Mouse (Mus musculus): ENCODE measurements around the gene Zcchc7. TPM values are rescaled to one million over a fixed set of nuclear protein-coding genes. Genes with fewer than 3 reads are reported as not detected.
"Not testable (repeated sequence)": the region's sequence is repeated elsewhere in the genome, so short reads cannot be mapped to it uniquely, and the experiment has no call there.

Zcchc7 gene
- polyA plus RNA-seq, 1 experiment: 15.9 TPM

- 67% methylated on average over 10 of the region's 10 CpGs for WGBS
- H3K4me3 ChIP-seq (replicated peaks; ENCODE audit: extremely low read depth, low read depth, low read length): no peak overlapping the region
- DNase-seq: no peak
- no peaks in the 10 kb centered on the region for H3K4me1 ChIP-seq (ENCODE audit: control insufficient read depth, insufficient read depth, low read length)
- TF ChIP-seq CTCF (IDR thresholded peaks at IDR 0.05; ENCODE audit: insufficient read depth, low read length): no peak
- no peak for TF ChIP-seq POLR2A (IDR thresholded peaks at IDR 0.05; ENCODE audit: borderline replicate concordance, extremely low read depth, low read depth, low read length)
Measured at GRCm38 (mm10) chr4:44944426-44945075, 188.9 kb downstream of the Zcchc7 start.

GRCm38 (mm10) chr4:44946126-44946525, 190.4 kb downstream of the Zcchc7 start:
- H3K4me3 ChIP-seq (replicated peaks; ENCODE audit: extremely low read depth, low read depth, low read length); DNase-seq; H3K4me1 ChIP-seq (ENCODE audit: control insufficient read depth, insufficient read depth, low read length): not testable (repeated sequence)
- 94% methylated on average over 2 of the region's 2 CpGs for WGBS

- WGBS: 80% methylated on average over 5 of the region's 5 CpGs
- DNase-seq: no peak
- H3K4me1 ChIP-seq (ENCODE audit: control insufficient read depth, insufficient read depth, low read length): no peaks in the 10 kb centered on the region
- H3K4me3 ChIP-seq (replicated peaks; ENCODE audit: extremely low read depth, low read depth, low read length): no peak overlapping the region
- TF ChIP-seq CTCF (IDR thresholded peaks at IDR 0.05; ENCODE audit: insufficient read depth, low read length): no peak
- TF ChIP-seq POLR2A (IDR thresholded peaks at IDR 0.05; ENCODE audit: borderline replicate concordance, extremely low read depth, low read depth, low read length): no peak
Measured at GRCm38 (mm10) chr4:44947464-44947863, 191.8 kb downstream of the Zcchc7 start.

- 84% methylated on average over 1 of the region's 1 CpGs for WGBS
- Histone ChIP-seq H3K4me3 (replicated peaks; ENCODE audit: extremely low read depth, low read depth, low read length) (no peak overlapping the region), H3K4me1 (ENCODE audit: control insufficient read depth, insufficient read depth, low read length) (no peaks in the 10 kb centered on the region)
- DNase-seq: no peak
- TF ChIP-seq CTCF (IDR thresholded peaks at IDR 0.05; ENCODE audit: insufficient read depth, low read length) (no peak), POLR2A (IDR thresholded peaks at IDR 0.05; ENCODE audit: borderline replicate concordance, extremely low read depth, low read depth, low read length) (no peak)
Measured at GRCm38 (mm10) chr4:44948314-44948713, 192.6 kb downstream of the Zcchc7 start.

- 69% methylated on average over 9 of the region's 9 CpGs for WGBS
- Histone ChIP-seq H3K4me3 (replicated peaks; ENCODE audit: extremely low read depth, low read depth, low read length) (no peak overlapping the region), H3K4me1 (ENCODE audit: control insufficient read depth, insufficient read depth, low read length) (no peaks in the 10 kb centered on the region)
- no peak for DNase-seq
- no peak for TF ChIP-seq POLR2A (IDR thresholded peaks at IDR 0.05; ENCODE audit: borderline replicate concordance, extremely low read depth, low read depth, low read length)
- TF ChIP-seq CTCF (IDR thresholded peaks at IDR 0.05; ENCODE audit: insufficient read depth, low read length): no peak
Measured at GRCm38 (mm10) chr4:44953041-44953440, 197.4 kb downstream of the Zcchc7 start.

GRCm38 (mm10) chr4:44958776-44959175, 203.1 kb downstream of the Zcchc7 start:
- no peak for DNase-seq
- no peak for TF ChIP-seq POLR2A (IDR thresholded peaks at IDR 0.05; ENCODE audit: borderline replicate concordance, extremely low read depth, low read depth, low read length)
- no peak for TF ChIP-seq CTCF (IDR thresholded peaks at IDR 0.05; ENCODE audit: insufficient read depth, low read length)
- H3K4me1 ChIP-seq (ENCODE audit: control insufficient read depth, insufficient read depth, low read length): no peaks in the 10 kb centered on the region
- no peak overlapping the region for H3K4me3 ChIP-seq (replicated peaks; ENCODE audit: extremely low read depth, low read depth, low read length)
- WGBS: 81% methylated on average over 9 of the region's 9 CpGs

- Histone ChIP-seq H3K4me1 (ENCODE audit: control insufficient read depth, insufficient read depth, low read length) (no peaks in the 10 kb centered on the region), H3K4me3 (replicated peaks; ENCODE audit: extremely low read depth, low read depth, low read length) (no peak overlapping the region)
- DNase-seq: no peak
- 91% methylated on average over 13 of the region's 13 CpGs for WGBS
- TF ChIP-seq POLR2A (IDR thresholded peaks at IDR 0.05; ENCODE audit: borderline replicate concordance, extremely low read depth, low read depth, low read length) (no peak), CTCF (IDR thresholded peaks at IDR 0.05; ENCODE audit: insufficient read depth, low read length) (no peak)
Measured at GRCm38 (mm10) chr4:44959220-44959619, 203.5 kb downstream of the Zcchc7 start.

- TF ChIP-seq CTCF (IDR thresholded peaks at IDR 0.05; ENCODE audit: insufficient read depth, low read length) (no peak), POLR2A (IDR thresholded peaks at IDR 0.05; ENCODE audit: borderline replicate concordance, extremely low read depth, low read depth, low read length) (no peak)
- H3K4me3 ChIP-seq (replicated peaks; ENCODE audit: extremely low read depth, low read depth, low read length): no peak overlapping the region
- H3K4me1 ChIP-seq (ENCODE audit: control insufficient read depth, insufficient read depth, low read length): no peaks in the 10 kb centered on the region
- 59% methylated on average over 11 of the region's 11 CpGs for WGBS
- DNase-seq: no peak
Measured at GRCm38 (mm10) chr4:44963156-44963555, 207.5 kb downstream of the Zcchc7 start.

GRCm38 (mm10) chr4:44965175-44965574, 209.5 kb downstream of the Zcchc7 start:
- Histone ChIP-seq H3K4me3 (replicated peaks; ENCODE audit: extremely low read depth, low read depth, low read length) (no peak overlapping the region), H3K4me1 (ENCODE audit: control insufficient read depth, insufficient read depth, low read length) (no peaks in the 10 kb centered on the region)
- 75% methylated on average over 2 of the region's 2 CpGs for WGBS
- TF ChIP-seq POLR2A (IDR thresholded peaks at IDR 0.05; ENCODE audit: borderline replicate concordance, extremely low read depth, low read depth, low read length): no peak
- no peak for TF ChIP-seq CTCF (IDR thresholded peaks at IDR 0.05; ENCODE audit: insufficient read depth, low read length)
- DNase-seq: no peak

- Histone ChIP-seq H3K4me3 (replicated peaks; ENCODE audit: extremely low read depth, low read depth, low read length) (no peak overlapping the region), H3K4me1 (ENCODE audit: control insufficient read depth, insufficient read depth, low read length) (no peaks in the 10 kb centered on the region)
- TF ChIP-seq POLR2A (IDR thresholded peaks at IDR 0.05; ENCODE audit: borderline replicate concordance, extremely low read depth, low read depth, low read length) (no peak), CTCF (IDR thresholded peaks at IDR 0.05; ENCODE audit: insufficient read depth, low read length) (no peak)
- no peak for DNase-seq
- 84% methylated on average over 3 of the region's 3 CpGs for WGBS
Measured at GRCm38 (mm10) chr4:44965736-44966135, 210.1 kb downstream of the Zcchc7 start.

All from lung, adult 2 months (tissue).